Mouse (Mus musculus) thymus, adult 2 months (tissue): ENCODE data around the gene Olfr124.

ENCODE experiments used
- CTCF ChIP-seq: fragments of 200-500 bp; IDR thresholded peaks from 2 replicates; pipeline ENCODE4 v1.5.1; 2012; ENCODE audit warnings: mild to moderate bottlenecking, control low read depth, low read length, moderate library complexity, borderline replicate concordance; ENCODE audit not compliant: control insufficient read depth, poor library complexity, insufficient read depth; ENCODE audit errors: extremely low read depth
- POLR2A ChIP-seq: fragments of 200-500 bp; IDR thresholded peaks from 2 replicates; pipeline ENCODE4 v1.6.1; 2012; ENCODE audit warnings: mild to moderate bottlenecking, low read length, control low read depth, moderate library complexity; ENCODE audit not compliant: control insufficient read depth, poor library complexity, insufficient read depth; ENCODE audit errors: extremely low read depth

GRCm38 (mm10) chr17:37799588-37799987, at the start of gene Olfr124:
- TF ChIP-seq POLR2A (no peak), CTCF (no peak)
